Mouse (Mus musculus) C2C12 (cell line): ENCODE measurements around the gene Pds5b.

Experiments
- CEBPB ChIP-seq: IDR thresholded peaks from one replicate; pipeline ENCODE4 v1.6.1; 2011; ENCODE audit warnings: low read depth, mild to moderate bottlenecking, control low read depth, moderate library complexity
- CTCF ChIP-seq: IDR thresholded peaks from one replicate; pipeline ENCODE4 v1.5.1; 2011; ENCODE audit not compliant: control insufficient read depth, insufficient read depth, insufficient read length

DNA sequence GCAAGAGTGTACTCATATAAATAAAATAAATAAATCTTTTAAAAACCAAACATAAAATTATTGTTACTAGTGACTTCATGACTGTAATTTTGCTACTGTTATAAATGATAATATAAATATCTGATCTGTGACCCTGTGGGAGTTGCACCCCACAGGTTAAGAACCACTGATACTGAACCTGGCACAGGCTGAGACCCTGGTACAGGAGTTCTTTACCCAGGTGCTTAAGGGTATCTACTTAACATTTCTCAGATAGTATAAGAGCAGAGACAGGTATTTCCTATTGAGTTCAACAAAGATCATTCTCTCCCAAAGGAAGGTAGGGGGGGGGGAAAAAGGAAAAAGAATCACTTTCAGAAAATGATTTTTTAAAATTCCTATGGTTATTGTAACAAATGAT, 19.0 kb upstream of the Pds5b start:
- TF ChIP-seq CTCF: no peak
- TF ChIP-seq CEBPB: no peak
